Mouse (Mus musculus) CD8-positive naive resting alpha-beta T cell, adult 2 months (primary cell): ENCODE results near the gene Tmem235.
"Not testable (repeated sequence)": the region's sequence is repeated elsewhere in the genome, so short reads cannot be mapped to it uniquely, and the experiment has no call there.

Source experiments
- DNase-seq, 2 experiments: peaks; one replicate each; pipeline ENCODE4 v3.0.0; 2022; ENCODE audit warnings: low read depth in 2 of 2, low spot score in 2 of 2

Tmem235 gene

GRCm38 (mm10) chr11:117860601-117861000 is at the start of gene Tmem235:
Gene Tmem235, plus strand, starts transcription at chr11:117860752.
- peak in 1 of 2 experiments; percentile 22 for DNase-seq

GRCm38 (mm10) chr11:117813867-117814266 is 46.7 kb upstream of the Tmem235 start:
- DNase-seq = no peak

DNA sequence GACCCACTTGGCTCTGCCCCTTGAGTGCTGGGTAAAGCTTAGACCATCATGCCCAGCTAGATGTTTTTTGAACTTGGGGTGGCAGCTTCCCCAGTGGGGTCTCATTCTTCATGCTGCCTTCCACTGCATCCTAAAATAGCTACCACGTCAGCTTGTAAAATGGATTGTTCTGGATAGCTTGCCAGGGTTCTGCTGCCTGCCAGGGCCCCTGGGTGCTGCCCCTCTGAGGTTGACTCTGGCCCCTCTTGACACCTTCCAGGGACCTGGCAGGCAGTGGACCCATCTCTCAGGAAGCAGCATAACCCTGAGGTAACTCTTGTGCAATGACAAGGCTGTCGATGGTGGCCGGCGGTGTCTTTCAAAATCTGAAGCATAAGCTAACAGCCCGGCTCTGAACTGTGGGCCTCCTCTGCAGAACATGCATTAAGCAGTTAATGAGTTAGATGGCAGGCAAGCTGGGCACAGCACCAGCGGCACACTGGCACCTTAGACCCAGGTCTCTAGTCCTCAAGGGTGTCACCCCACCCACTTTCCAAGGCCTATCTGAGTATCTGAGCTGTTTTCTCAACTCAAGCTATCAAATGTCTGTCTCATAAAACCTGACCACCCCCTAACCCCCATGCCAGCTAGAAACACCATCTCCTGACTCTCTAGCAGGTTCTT is 45.7 kb upstream of the Tmem235 start:
- DNase-seq = no peak

GRCm38 (mm10) chr11:117815850-117816249 is 44.7 kb upstream of the Tmem235 start:
- not testable (repeated sequence) for DNase-seq

GRCm38 (mm10) chr11:117816389-117816996 is 44.1 kb upstream of the Tmem235 start:
- no peak for DNase-seq

GRCm38 (mm10) chr11:117819095-117819494 is 41.5 kb upstream of the Tmem235 start:
- no peak for DNase-seq

- no peak for DNase-seq
Measured at GRCm38 (mm10) chr11:117820173-117820572, 40.4 kb upstream of the Tmem235 start.

GRCm38 (mm10) chr11:117821868-117822267 is 38.7 kb upstream of the Tmem235 start:
- DNase-seq = no peak

- DNase-seq = no peak
Measured at GRCm38 (mm10) chr11:117822728-117823241, 37.8 kb upstream of the Tmem235 start.

GRCm38 (mm10) chr11:117823411-117823810 is 37.1 kb upstream of the Tmem235 start:
- no peak for DNase-seq

- peak; percentile 72 to 83 for DNase-seq
Measured at GRCm38 (mm10) chr11:117824060-117824969, 36.2 kb upstream of the Tmem235 start.

- no peak for DNase-seq
Measured at GRCm38 (mm10) chr11:117825333-117826101, 35.0 kb upstream of the Tmem235 start, which contains the start of the genes Afmid and Tk1. Gene Afmid, plus strand, starts transcription at chr11:117825924. Gene Tk1, minus strand, starts transcription at chr11:117826092.

DNA sequence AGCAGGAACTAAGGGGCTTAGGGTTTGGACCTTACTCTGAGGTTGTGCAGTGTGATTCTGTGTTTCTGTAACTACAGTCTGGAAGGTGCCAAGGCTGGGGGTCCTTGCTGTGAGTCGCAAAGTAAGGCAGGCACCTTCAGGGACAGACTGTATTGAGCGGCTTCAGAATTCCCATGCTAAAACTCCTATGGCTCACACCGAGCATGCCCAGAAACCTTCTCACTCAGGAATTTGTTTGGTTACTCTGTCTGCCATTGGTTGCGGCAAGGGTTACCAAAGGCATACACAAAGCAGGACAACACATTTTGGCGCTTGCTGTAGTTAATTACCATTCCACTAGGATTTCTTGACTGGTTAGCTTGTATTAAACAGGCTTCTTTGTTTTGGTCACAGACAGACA is 34.4 kb upstream of the Tmem235 start:
- no peak for DNase-seq

GRCm38 (mm10) chr11:117826916-117827315 is 33.6 kb upstream of the Tmem235 start:
- no peak for DNase-seq

GRCm38 (mm10) chr11:117827386-117827785 is 33.2 kb upstream of the Tmem235 start:
- DNase-seq = no peak

DNA sequence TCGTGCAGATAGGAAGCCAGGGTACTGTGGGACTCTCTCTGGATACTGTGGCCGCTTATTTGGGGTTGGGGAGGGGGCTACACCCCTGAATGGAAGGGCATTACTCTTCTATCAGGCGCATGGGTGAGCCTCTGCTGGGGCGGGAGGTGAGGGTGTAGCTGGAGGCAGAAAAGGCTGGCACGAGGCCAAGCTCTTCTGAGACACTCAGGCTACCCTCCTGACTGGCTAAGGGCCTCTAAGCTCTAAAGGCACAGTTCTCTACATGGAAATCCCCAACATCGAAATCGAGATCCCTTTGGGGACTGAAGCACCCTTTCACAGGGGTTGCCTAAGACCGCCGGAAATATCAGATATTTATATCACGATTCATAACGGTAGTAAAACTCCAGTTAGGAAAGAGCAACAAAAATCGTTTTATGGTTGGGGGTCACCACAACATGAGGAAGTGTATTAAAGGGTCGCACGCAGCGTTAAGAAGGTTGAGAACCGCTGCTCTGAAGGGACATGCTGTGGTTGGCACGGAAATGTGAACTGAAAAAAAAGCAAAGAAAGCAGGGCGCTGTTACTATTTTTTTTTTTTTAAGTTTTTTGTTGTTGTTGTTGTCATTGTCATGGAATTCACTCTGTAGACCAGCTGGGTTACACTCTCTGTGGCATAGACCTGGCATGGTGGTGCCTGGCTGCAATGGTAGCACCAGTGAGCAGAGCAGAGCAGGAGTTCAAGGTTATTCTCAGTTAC is 32.2 kb upstream of the Tmem235 start:
- DNase-seq = peak; percentile 40 to 48

DNA sequence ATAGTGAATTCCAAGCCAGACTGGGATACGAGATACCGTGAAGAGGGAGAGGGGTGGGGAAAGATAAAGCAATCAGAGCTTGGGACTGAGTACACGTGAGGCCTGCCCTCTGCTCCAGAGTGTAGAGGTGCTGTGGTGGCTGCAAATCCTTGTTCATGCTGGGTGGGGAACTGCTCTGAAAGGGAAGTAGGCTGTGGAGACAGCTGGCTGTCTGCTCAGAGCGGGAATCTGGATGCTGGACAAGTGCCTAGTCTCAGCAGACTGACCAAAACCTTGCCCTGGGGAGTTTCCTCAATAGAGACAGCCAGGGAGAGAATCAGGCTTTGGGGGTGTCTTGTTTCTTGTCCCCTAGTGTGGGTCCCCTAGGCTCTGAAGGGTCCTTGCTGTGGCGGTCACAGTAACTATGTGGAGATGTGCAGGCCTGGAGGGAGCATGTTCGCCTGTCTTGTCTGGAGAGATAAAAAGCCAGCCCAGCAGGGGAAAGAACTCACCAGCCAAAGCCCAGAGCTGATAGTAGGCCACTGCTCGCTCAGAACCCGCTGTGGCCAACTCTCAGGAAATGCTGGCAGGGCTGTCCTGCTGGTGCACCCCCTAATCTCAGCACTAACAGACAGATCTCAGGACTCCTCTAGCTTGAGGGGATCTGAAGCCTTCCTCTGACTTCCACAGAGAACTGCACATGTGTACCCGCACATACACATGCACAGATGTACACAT is 31.5 kb upstream of the Tmem235 start:
- DNase-seq = no peak

DNA sequence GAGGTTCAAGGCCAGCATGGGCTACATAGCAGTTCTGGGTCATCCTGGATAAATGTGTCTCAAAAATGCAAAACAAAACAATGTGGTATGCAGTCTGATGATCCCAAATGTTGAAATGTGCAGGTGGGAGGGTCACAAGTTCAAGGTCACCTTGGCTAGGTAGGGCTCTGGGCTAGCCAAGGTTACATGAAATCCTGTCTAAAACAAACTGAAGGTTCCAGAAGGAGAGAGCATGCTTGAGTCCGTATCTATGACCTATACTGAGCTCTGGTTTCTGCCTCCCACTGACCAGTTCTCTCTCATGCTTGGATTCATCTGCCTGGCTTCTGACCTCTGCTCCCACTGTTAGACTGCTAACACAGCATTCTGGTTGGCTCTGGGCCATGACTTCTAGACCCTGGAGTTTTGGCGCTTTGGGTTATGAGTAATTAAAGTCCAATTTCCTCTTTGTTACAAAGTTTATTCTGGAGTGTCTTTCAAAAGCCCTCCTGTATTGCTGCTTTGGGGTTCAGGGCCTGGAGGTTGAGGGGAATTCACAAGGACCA is 30.8 kb upstream of the Tmem235 start:
- no peak for DNase-seq

DNA sequence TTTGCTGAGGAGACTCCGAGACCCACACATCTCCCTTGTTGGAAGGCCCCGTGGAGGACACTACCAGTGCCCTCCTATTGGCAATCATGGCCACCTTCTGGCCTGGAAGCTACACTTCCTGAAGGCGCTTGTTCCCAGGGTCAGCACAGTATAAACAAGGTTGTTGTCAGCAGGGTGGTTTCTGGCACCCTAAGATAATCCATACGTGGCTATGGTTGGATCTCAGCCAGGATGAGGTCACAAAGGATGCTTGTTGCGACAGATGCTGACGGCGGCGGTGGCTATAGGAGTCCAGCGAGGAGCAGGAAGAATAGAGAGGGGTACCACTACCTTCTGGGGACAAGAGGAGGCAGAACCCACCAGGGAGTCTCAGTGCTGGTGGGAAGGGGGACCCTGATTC is 30.2 kb upstream of the Tmem235 start:
- DNase-seq = no peak
